Mouse (Mus musculus) thymus, postnatal 36 days (tissue): Measurements from ENCODE around the gene Vmn1r15.

Experiments used
- DNase-seq, 2 experiments: peaks; one replicate each; pipeline ENCODE4 v3.0.0; 2022; ENCODE audit warnings: mixed read lengths in 2 of 2

The Vmn1r15 gene

GRCm38 (mm10) chr6:57257652-57258051 is at the start of gene Vmn1r15:
Gene Vmn1r15 (plus strand): TSS chr6:57257952.
- DNase-seq: no peak

GRCm38 (mm10) chr6:57231386-57231785 is 26.4 kb upstream of the Vmn1r15 start, which contains the start of gene Vmn1r14:
Gene Vmn1r14 (plus strand): TSS chr6:57231686.
- DNase-seq: no peak

GRCm38 (mm10) chr6:57260990-57261389 is 3.2 kb downstream of the Vmn1r15 start:
- no peak for DNase-seq

- DNase-seq: no peak
Observed at GRCm38 (mm10) chr6:57271881-57272280, 14.1 kb downstream of the Vmn1r15 start.

- DNase-seq: no peak
Observed at GRCm38 (mm10) chr6:57272517-57272916, 14.8 kb downstream of the Vmn1r15 start.

GRCm38 (mm10) chr6:57278952-57279351 is 21.2 kb downstream of the Vmn1r15 start:
- no peak for DNase-seq
